Mouse (Mus musculus) urinary bladder, postnatal 14 days (tissue): ENCODE results near the gene Fat4.
A peak's percentile ranks its signal among the peaks of the same experiment; 100 is the strongest.

Experiments
- DNase-seq: peaks from one replicate; pipeline ENCODE4 v3.0.0; 2021; ENCODE audit warnings: low spot score

Gene Fat4

GRCm38 (mm10) chr3:38886890-38887355, at the start of gene Fat4:
TSS of gene Fat4 (plus strand) at chr3:38886940.
- DNase-seq: no peak

GRCm38 (mm10) chr3:38839438-38839837, 47.3 kb upstream of the Fat4 start:
- no peak for DNase-seq

- DNase-seq: no peak
Observed at GRCm38 (mm10) chr3:38843000-38843538, 43.7 kb upstream of the Fat4 start.

GRCm38 (mm10) chr3:38846602-38847382, 39.9 kb upstream of the Fat4 start:
- DNase-seq: no peak

GRCm38 (mm10) chr3:38849077-38849476, 37.7 kb upstream of the Fat4 start:
- DNase-seq: no peak

- DNase-seq: peak; percentile 48
Observed at GRCm38 (mm10) chr3:38849536-38849935, 37.2 kb upstream of the Fat4 start.

GRCm38 (mm10) chr3:38853650-38854049, 33.1 kb upstream of the Fat4 start:
- no peak for DNase-seq

GRCm38 (mm10) chr3:38860683-38861082, 26.1 kb upstream of the Fat4 start:
- DNase-seq: no peak

GRCm38 (mm10) chr3:38871291-38871690, 15.4 kb upstream of the Fat4 start:
- DNase-seq: no peak

GRCm38 (mm10) chr3:38875872-38876271, 10.9 kb upstream of the Fat4 start:
- no peak for DNase-seq

- no peak for DNase-seq
Observed at GRCm38 (mm10) chr3:38876706-38877105, 10.0 kb upstream of the Fat4 start.

- DNase-seq: peak; percentile 27
Observed at GRCm38 (mm10) chr3:38882778-38883177, 4.0 kb upstream of the Fat4 start.

- DNase-seq: no peak
Observed at GRCm38 (mm10) chr3:38883676-38884075, 3.1 kb upstream of the Fat4 start.

- DNase-seq: peak; percentile 78
Observed at GRCm38 (mm10) chr3:38884276-38884675, 2.5 kb upstream of the Fat4 start.

- no peak for DNase-seq
Observed at GRCm38 (mm10) chr3:38884919-38885418, 1.8 kb upstream of the Fat4 start.

GRCm38 (mm10) chr3:38885481-38886001, 1.2 kb upstream of the Fat4 start:
- peak; percentile 76 for DNase-seq

GRCm38 (mm10) chr3:38886061-38886821, 499 bp upstream of the Fat4 start:
- DNase-seq: peak; percentile 22

- DNase-seq: peak; percentile 34
Observed at GRCm38 (mm10) chr3:38887381-38887991, 746 bp downstream of the Fat4 start.

- peak; percentile 68 for DNase-seq
Observed at GRCm38 (mm10) chr3:38888111-38888510, 1.4 kb downstream of the Fat4 start.

- no peak for DNase-seq
Observed at GRCm38 (mm10) chr3:38892791-38893224, 6.1 kb downstream of the Fat4 start.

- DNase-seq: no peak
Observed at GRCm38 (mm10) chr3:38900839-38901238, 14.1 kb downstream of the Fat4 start.

GRCm38 (mm10) chr3:38906832-38907231, 20.1 kb downstream of the Fat4 start:
- no peak for DNase-seq
